Mouse (Mus musculus): ENCODE results near the gene Gm20721. TPM values are rescaled to one million over a fixed set of nuclear protein-coding genes. Genes with fewer than 3 reads are reported as not detected.

The Gm20721 gene
- polyA plus RNA-seq (2015; fragmentation: Nextera tagmentation; extraction: Ambion mirVana): 4.8 and 9.6 TPM in 2 replicates

DNA sequence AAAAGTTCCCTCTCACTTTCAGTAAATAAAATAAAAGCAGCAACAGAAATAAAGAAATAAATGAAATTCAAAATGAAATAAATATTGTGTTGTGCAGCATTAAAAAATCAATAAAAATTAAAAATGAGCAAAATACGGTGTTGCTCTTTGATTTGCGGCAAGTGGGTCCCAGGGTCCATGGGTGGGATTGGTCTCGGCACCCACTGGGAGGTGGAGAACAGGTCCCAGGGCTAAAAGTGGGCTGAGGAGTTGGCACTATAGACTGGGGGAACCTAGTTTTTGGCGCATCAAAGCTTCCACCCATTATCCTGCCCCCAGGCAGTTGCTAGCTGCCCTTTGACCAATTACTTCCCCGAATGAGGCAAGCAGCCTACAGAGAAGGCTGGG, at the start of gene Gm20721:
TSS of gene Gm20721 (minus strand) at position 101 of the 387 bp plus-strand sequence.
- ATAC-seq: no peak
- TF ChIP-seq CTCF (IDR thresholded peaks at IDR 0.05): no peak
- TF ChIP-seq EP300 (IDR thresholded peaks at IDR 0.05): no peak
- no peak within 1 kb of the TSS for H3K9ac ChIP-seq (replicated peaks; ENCODE audit: low read depth)
- no peak within 1 kb of the TSS for H3K4me2 ChIP-seq (replicated peaks; ENCODE audit: low read depth, low read length)
- no peak within 1 kb of the TSS for H3K4me3 ChIP-seq (ENCODE audit: low read depth, low read length)
- WGBS: 92% methylated on average over 5 of the region's 5 CpGs
- no peak for DNase-seq (ENCODE audit: low spot score)
- H3K36me3 ChIP-seq (ENCODE audit: insufficient read depth, low read length): peaks cover 24% of the 10 kb centered on the region
- no peak within 1 kb of the TSS for H3K27ac ChIP-seq (ENCODE audit: low read length)
- H3K4me1 ChIP-seq (ENCODE audit: insufficient read depth, low read depth, low read length): peaks cover 17% of the 10 kb centered on the region
- no peaks in the 10 kb centered on the region for H3K27me3 ChIP-seq (replicated peaks; ENCODE audit: insufficient read depth, low read length)
- no peaks in the 10 kb centered on the region for H3K9me3 ChIP-seq (ENCODE audit: low read length)

DNA sequence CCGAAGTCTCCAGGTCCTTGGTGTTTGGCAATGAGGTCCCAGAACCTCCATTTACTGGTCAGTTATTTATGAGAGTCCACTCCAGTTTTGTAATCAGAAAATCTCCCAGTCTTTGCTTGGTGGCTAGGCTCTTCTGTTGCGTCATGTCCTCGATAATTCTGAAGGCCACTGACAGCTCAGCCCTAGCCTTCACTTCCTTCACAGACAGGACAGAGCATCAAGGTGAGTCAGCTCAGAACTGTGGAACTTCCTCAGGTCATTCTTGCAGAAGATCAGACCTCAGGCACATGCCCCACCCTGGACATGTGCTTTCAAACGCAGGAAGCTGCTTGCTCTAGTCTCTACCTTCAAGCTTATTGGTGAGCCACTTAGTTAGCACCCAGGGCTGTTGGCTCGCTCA, 46.9 kb upstream of the Gm20721 start:
- H3K9me3 ChIP-seq (ENCODE audit: low read length): no peaks in the 10 kb centered on the region
- no peaks in the 10 kb centered on the region for H3K4me1 ChIP-seq (ENCODE audit: insufficient read depth, low read depth, low read length)
- WGBS: 64% methylated on average over 5 of the region's 5 CpGs
- no peak overlapping the region for H3K9ac ChIP-seq (replicated peaks; ENCODE audit: low read depth)
- no peaks in the 10 kb centered on the region for H3K36me3 ChIP-seq (ENCODE audit: insufficient read depth, low read length)
- H3K4me2 ChIP-seq (replicated peaks; ENCODE audit: low read depth, low read length): no peak overlapping the region
- ATAC-seq (no peak), DNase-seq (ENCODE audit: low spot score) (no peak)
- H3K27me3 ChIP-seq (replicated peaks; ENCODE audit: insufficient read depth, low read length): no peaks in the 10 kb centered on the region
- H3K4me3 ChIP-seq (ENCODE audit: low read depth, low read length): no peak overlapping the region
- no peak for TF ChIP-seq EP300 (IDR thresholded peaks at IDR 0.05)
- TF ChIP-seq CTCF (IDR thresholded peaks at IDR 0.05): no peak
- no peak overlapping the region for H3K27ac ChIP-seq (ENCODE audit: low read length)

DNA sequence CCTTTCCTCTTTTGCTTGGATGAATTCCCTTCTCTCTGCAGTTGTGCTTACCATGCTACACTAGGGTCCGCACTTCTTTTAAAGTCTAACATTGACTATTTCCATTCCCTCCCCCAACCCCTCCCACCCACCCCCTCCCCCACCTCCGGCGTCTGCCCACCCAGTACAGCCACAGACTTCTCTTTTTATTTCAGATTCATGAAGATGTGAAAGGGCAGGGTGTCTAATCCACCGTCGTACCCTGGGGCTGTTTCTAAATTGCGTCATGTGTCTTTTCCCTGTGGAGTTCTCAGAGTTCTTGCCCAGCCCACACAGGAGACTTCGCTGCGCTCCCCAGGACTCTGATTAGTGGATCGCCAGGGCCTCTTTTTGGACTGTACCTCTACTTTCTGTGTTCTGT, 46.0 kb upstream of the Gm20721 start:
- TF ChIP-seq EP300 (IDR thresholded peaks at IDR 0.05) (no peak), CTCF (IDR thresholded peaks at IDR 0.05) (no peak)
- 76% methylated on average over 9 of the region's 9 CpGs for WGBS

DNA sequence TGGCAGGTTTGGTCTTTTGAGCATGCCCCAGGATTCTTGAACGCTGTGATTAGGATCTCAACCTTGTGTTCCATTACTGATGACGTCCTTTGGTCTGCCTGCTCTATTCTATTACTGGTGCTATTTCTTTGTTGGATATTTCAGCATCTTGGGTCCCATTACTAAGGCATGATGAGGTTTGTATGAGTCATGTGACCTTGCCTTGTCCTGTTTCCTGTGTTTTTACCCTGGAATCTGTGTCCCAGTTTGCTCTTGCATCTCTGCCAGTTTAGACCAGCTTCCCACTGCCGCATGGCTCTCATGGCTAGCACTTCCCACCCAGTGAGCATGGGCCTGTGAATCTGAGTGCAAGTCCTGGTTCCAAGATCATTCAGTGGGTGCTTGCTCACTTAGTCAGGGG, 45.4 kb upstream of the Gm20721 start:
- no peak overlapping the region for H3K9ac ChIP-seq (replicated peaks; ENCODE audit: low read depth)
- H3K27me3 ChIP-seq (replicated peaks; ENCODE audit: insufficient read depth, low read length): no peaks in the 10 kb centered on the region
- H3K27ac ChIP-seq (ENCODE audit: low read length): no peak overlapping the region
- WGBS: 91% methylated on average over 3 of the region's 3 CpGs
- H3K9me3 ChIP-seq (ENCODE audit: low read length): no peaks in the 10 kb centered on the region
- no peak for DNase-seq (ENCODE audit: low spot score)
- ATAC-seq: no peak
- H3K36me3 ChIP-seq (ENCODE audit: insufficient read depth, low read length): no peaks in the 10 kb centered on the region
- no peak for TF ChIP-seq EP300 (IDR thresholded peaks at IDR 0.05)
- no peak for TF ChIP-seq CTCF (IDR thresholded peaks at IDR 0.05)
- no peaks in the 10 kb centered on the region for H3K4me1 ChIP-seq (ENCODE audit: insufficient read depth, low read depth, low read length)
- H3K4me3 ChIP-seq (ENCODE audit: low read depth, low read length): no peak overlapping the region
- no peak overlapping the region for H3K4me2 ChIP-seq (replicated peaks; ENCODE audit: low read depth, low read length)

More for the DNA sequence above, 46.0 kb upstream of the Gm20721 start:
- DNase-seq (ENCODE audit: low spot score) (no peak), ATAC-seq (no peak)
- H3K9ac ChIP-seq (replicated peaks; ENCODE audit: low read depth): no peak overlapping the region
- no peaks in the 10 kb centered on the region for H3K27me3 ChIP-seq (replicated peaks; ENCODE audit: insufficient read depth, low read length)
- no peak overlapping the region for H3K4me3 ChIP-seq (ENCODE audit: low read depth, low read length)
- H3K4me2 ChIP-seq (replicated peaks; ENCODE audit: low read depth, low read length): no peak overlapping the region
- H3K27ac ChIP-seq (ENCODE audit: low read length): no peak overlapping the region
- H3K4me1 ChIP-seq (ENCODE audit: insufficient read depth, low read depth, low read length): no peaks in the 10 kb centered on the region
- no peaks in the 10 kb centered on the region for H3K36me3 ChIP-seq (ENCODE audit: insufficient read depth, low read length)
- H3K9me3 ChIP-seq (ENCODE audit: low read length): no peaks in the 10 kb centered on the region

GRCm38 (mm10) chr2:174381021-174381420, 34.5 kb upstream of the Gm20721 start:
- Histone ChIP-seq H3K4me2 (replicated peaks; ENCODE audit: low read depth, low read length) (no peak overlapping the region), H3K4me1 (ENCODE audit: insufficient read depth, low read depth, low read length) (no peaks in the 10 kb centered on the region), H3K9ac (replicated peaks; ENCODE audit: low read depth) (no peak overlapping the region), H3K27ac (ENCODE audit: low read length) (no peak overlapping the region), H3K4me3 (ENCODE audit: low read depth, low read length) (no peak overlapping the region), H3K27me3 (replicated peaks; ENCODE audit: insufficient read depth, low read length) (no peaks in the 10 kb centered on the region), H3K36me3 (ENCODE audit: insufficient read depth, low read length) (no peaks in the 10 kb centered on the region), H3K9me3 (ENCODE audit: low read length) (no peaks in the 10 kb centered on the region)
- ATAC-seq (no peak), DNase-seq (ENCODE audit: low spot score) (no peak)
- 90% methylated on average over 9 of the region's 9 CpGs for WGBS
- no peak for TF ChIP-seq CTCF (IDR thresholded peaks at IDR 0.05)
- no peak for TF ChIP-seq EP300 (IDR thresholded peaks at IDR 0.05)

GRCm38 (mm10) chr2:174366571-174366970, 20.1 kb upstream of the Gm20721 start:
- no peak overlapping the region for H3K4me3 ChIP-seq (ENCODE audit: low read depth, low read length)
- ATAC-seq: no peak
- 78% methylated on average over 10 of the region's 10 CpGs for WGBS
- H3K9me3 ChIP-seq (ENCODE audit: low read length): no peaks in the 10 kb centered on the region
- TF ChIP-seq EP300 (IDR thresholded peaks at IDR 0.05): no peak
- no peak for TF ChIP-seq CTCF (IDR thresholded peaks at IDR 0.05)
- H3K4me2 ChIP-seq (replicated peaks; ENCODE audit: low read depth, low read length): no peak overlapping the region
- no peak for DNase-seq (ENCODE audit: low spot score)
- no peaks in the 10 kb centered on the region for H3K36me3 ChIP-seq (ENCODE audit: insufficient read depth, low read length)
- H3K27me3 ChIP-seq (replicated peaks; ENCODE audit: insufficient read depth, low read length): no peaks in the 10 kb centered on the region
- no peak overlapping the region for H3K9ac ChIP-seq (replicated peaks; ENCODE audit: low read depth)
- H3K27ac ChIP-seq (ENCODE audit: low read length): no peak overlapping the region
- H3K4me1 ChIP-seq (ENCODE audit: insufficient read depth, low read depth, low read length): no peaks in the 10 kb centered on the region

- Histone ChIP-seq H3K4me1 (ENCODE audit: insufficient read depth, low read depth, low read length) (no peaks in the 10 kb centered on the region), H3K9ac (replicated peaks; ENCODE audit: low read depth) (no peak overlapping the region), H3K27me3 (replicated peaks; ENCODE audit: insufficient read depth, low read length) (no peaks in the 10 kb centered on the region), H3K9me3 (ENCODE audit: low read length) (no peaks in the 10 kb centered on the region), H3K4me2 (replicated peaks; ENCODE audit: low read depth, low read length) (no peak overlapping the region), H3K27ac (ENCODE audit: low read length) (no peak overlapping the region), H3K36me3 (ENCODE audit: insufficient read depth, low read length) (no peaks in the 10 kb centered on the region), H3K4me3 (ENCODE audit: low read depth, low read length) (no peak overlapping the region)
- WGBS: 79% methylated on average over 4 of the region's 4 CpGs
- no peak for DNase-seq (ENCODE audit: low spot score)
- TF ChIP-seq CTCF (IDR thresholded peaks at IDR 0.05) (no peak), EP300 (IDR thresholded peaks at IDR 0.05) (no peak)
- no peak for ATAC-seq
Observed at GRCm38 (mm10) chr2:174359656-174360055, 13.1 kb upstream of the Gm20721 start.

Measured in lung, postnatal 0 days (tissue).